Mouse (Mus musculus) cerebellum, adult 2 months (tissue): ENCODE results near the gene Lrfn3. TPM values are rescaled to one million over a fixed set of nuclear protein-coding genes. Genes with fewer than 3 reads are reported as not detected.
A peak's percentile ranks its signal among the peaks of the same experiment; 100 is the strongest.

ENCODE experiments used
- DNase-seq, 2 experiments: peaks; one replicate each; pipeline ENCODE4 v3.0.0; 2021
- H3K27ac ChIP-seq: fragments of 200-500 bp; 2 replicates; pipeline ENCODE4 v1.5.1; 2012; ENCODE audit warnings: low read length, control low read depth, inconsistent platforms; ENCODE audit not compliant: insufficient read depth
- H3K27me3 ChIP-seq: fragments of 200-500 bp; 2 replicates; pipeline ENCODE4 v1.6.1; 2012; ENCODE audit warnings: inconsistent platforms, mild to moderate bottlenecking, low read length, moderate library complexity; ENCODE audit not compliant: control insufficient read depth, insufficient read depth
- H3K4me1 ChIP-seq: fragments of 200-500 bp; 2 replicates; pipeline ENCODE4 v1.6.1; 2011; ENCODE audit warnings: low read length; ENCODE audit not compliant: control insufficient read depth, insufficient read depth
- H3K4me3 ChIP-seq: fragments of 200-500 bp; replicated peaks from 2 replicates; pipeline ENCODE3; 2011; ENCODE audit warnings: mild to moderate bottlenecking, low read depth, low read length, control low read depth; ENCODE audit not compliant: insufficient read depth
- CTCF ChIP-seq: fragments of 200-500 bp; IDR thresholded peaks from 2 replicates; pipeline ENCODE4 v1.5.1; 2011; ENCODE audit warnings: low read depth, mild to moderate bottlenecking, control low read depth, low read length, moderate library complexity, borderline replicate concordance; ENCODE audit not compliant: insufficient read depth
- POLR2A ChIP-seq: fragments of 200-500 bp; IDR thresholded peaks from 2 replicates; pipeline ENCODE4 v1.6.1; 2011; ENCODE audit warnings: low read length, control low read depth, borderline replicate concordance; ENCODE audit not compliant: insufficient read depth
- WGBS: fragments of 180-500 bp; shearing (Covaris S2); methylation state at CpG from one replicate; pipeline ENCODE4 v1.1.7; 2018; 5-methylcytosine and 5-hydroxymethylcytosine counted together
- polyA plus RNA-seq: library from polyadenylated mRNA; depleted of rRNA; stranded (reverse); fragments of >200 nt; gene quantifications from 2 replicates; pipeline ENCODE4 v1.2.3, GENCODE M21; 2012

Lrfn3 gene
- polyA plus RNA-seq, 1 experiment: 20.4 TPM

- no peak overlapping the region for H3K27ac ChIP-seq
- no peaks in the 10 kb centered on the region for H3K27me3 ChIP-seq
- DNase-seq: no peak
- WGBS: 94% methylated on average over 3 of the region's 3 CpGs
- no peak overlapping the region for H3K4me3 ChIP-seq
- TF ChIP-seq POLR2A (no peak), CTCF (no peak)
- H3K4me1 ChIP-seq: peaks cover 26% of the 10 kb centered on the region
These were observed 44.4 kb downstream of the Lrfn3 start for GRCm38 (mm10) chr7:30318142-30318541.

GRCm38 (mm10) chr7:30315559-30316529 lies 46.7 kb downstream of the Lrfn3 start:
- H3K27ac ChIP-seq: peak overlapping the region; percentile 60; the same call in 1 of the 2 replicates
- WGBS: 66% methylated on average over 13 of the region's 13 CpGs
- DNase-seq: no peak
- peaks cover 26% of the 10 kb centered on the region for H3K4me1 ChIP-seq
- TF ChIP-seq CTCF: no peak
- TF ChIP-seq POLR2A: no peak
- H3K4me3 ChIP-seq: no peak overlapping the region
- no peaks in the 10 kb centered on the region for H3K27me3 ChIP-seq

- no peak for TF ChIP-seq POLR2A
- no peak for TF ChIP-seq CTCF
- 7% methylated on average over 9 of the region's 9 CpGs for WGBS
- Histone ChIP-seq H3K27me3 (no peaks in the 10 kb centered on the region), H3K27ac (peak within 1 kb of the TSS; percentile 60; the same call in 1 of the 2 replicates), H3K4me1 (peaks cover 30% of the 10 kb centered on the region), H3K4me3 (peak within 1 kb of the TSS; percentile 24)
- DNase-seq: peak; percentile 51 to 54
These were observed 47.8 kb downstream of the Lrfn3 start, which contains the start of gene Syne4 for GRCm38 (mm10) chr7:30314721-30315155. TSS of gene Syne4 (plus strand) at chr7:30314807.

GRCm38 (mm10) chr7:30313666-30314320 lies 48.8 kb downstream of the Lrfn3 start:
- Histone ChIP-seq H3K27ac (no peak overlapping the region), H3K4me1 (peaks cover 25% of the 10 kb centered on the region), H3K4me3 (no peak overlapping the region), H3K27me3 (no peaks in the 10 kb centered on the region)
- no peak for DNase-seq
- WGBS: 56% methylated on average over 27 of the region's 27 CpGs
- TF ChIP-seq CTCF (no peak), POLR2A (no peak)

- WGBS: 78% methylated on average over 12 of the region's 12 CpGs
- TF ChIP-seq POLR2A (no peak), CTCF (no peak)
- H3K27me3 ChIP-seq: no peaks in the 10 kb centered on the region
These were observed 52.4 kb downstream of the Lrfn3 start for GRCm38 (mm10) chr7:30310136-30310535.

GRCm38 (mm10) chr7:30309395-30310129 lies 53.0 kb downstream of the Lrfn3 start:
- H3K27ac ChIP-seq: no peak overlapping the region

More at GRCm38 (mm10) chr7:30310136-30310535, 52.4 kb downstream of the Lrfn3 start:
- H3K4me1 ChIP-seq: peaks cover 17% of the 10 kb centered on the region
- H3K4me3 ChIP-seq: no peak overlapping the region
- no peak overlapping the region for H3K27ac ChIP-seq
- no peak for DNase-seq

More at GRCm38 (mm10) chr7:30309395-30310129, 53.0 kb downstream of the Lrfn3 start:
- Histone ChIP-seq H3K4me1 (peaks cover 11% of the 10 kb centered on the region), H3K27me3 (no peaks in the 10 kb centered on the region), H3K4me3 (peak overlapping the region; percentile 80)
- WGBS: 56% methylated on average over 15 of the region's 15 CpGs
- no peak for DNase-seq
- TF ChIP-seq CTCF (no peak), POLR2A (no peak)
